Mouse (Mus musculus): Measurements from ENCODE around the gene Cntnap1.

DNA sequence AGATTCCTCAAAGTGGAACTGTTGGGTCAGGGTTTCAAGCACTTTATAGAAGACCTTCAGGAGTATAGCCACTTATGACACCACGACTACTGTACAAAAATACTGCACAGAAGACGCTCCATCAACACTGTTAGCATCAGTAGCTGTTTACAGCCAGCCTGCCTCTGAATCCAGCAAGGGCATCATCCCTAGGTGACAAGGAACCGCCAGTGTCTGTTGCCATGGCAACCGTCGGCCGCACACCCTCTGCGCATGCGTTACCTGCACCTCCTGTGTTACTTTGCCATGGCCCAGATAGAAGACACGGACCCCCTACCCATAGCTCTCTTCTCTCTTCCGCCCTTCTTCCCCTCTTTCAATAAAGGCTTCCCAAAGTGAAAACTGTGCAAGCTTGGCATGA, 23.9 kb upstream of the Cntnap1 start:
- TF ChIP-seq CTCF (IDR thresholded peaks at IDR 0.05; ENCODE audit: extremely low read depth, insufficient read depth, low read length) (no peak), POLR2A (IDR thresholded peaks at IDR 0.05; ENCODE audit: extremely low read depth, insufficient read depth, low read length) (no peak)
